Mouse (Mus musculus): ENCODE data around the gene Fastk. TPM values are rescaled to one million over a fixed set of nuclear protein-coding genes. Genes with fewer than 3 reads are reported as not detected.
"Not testable (repeated sequence)": the region's sequence is repeated elsewhere in the genome, so short reads cannot be mapped to it uniquely, and the experiment has no call there.

Gene Fastk
- total RNA-seq, 2 experiments from 2014 or later: 108 to 131 TPM

DNA sequence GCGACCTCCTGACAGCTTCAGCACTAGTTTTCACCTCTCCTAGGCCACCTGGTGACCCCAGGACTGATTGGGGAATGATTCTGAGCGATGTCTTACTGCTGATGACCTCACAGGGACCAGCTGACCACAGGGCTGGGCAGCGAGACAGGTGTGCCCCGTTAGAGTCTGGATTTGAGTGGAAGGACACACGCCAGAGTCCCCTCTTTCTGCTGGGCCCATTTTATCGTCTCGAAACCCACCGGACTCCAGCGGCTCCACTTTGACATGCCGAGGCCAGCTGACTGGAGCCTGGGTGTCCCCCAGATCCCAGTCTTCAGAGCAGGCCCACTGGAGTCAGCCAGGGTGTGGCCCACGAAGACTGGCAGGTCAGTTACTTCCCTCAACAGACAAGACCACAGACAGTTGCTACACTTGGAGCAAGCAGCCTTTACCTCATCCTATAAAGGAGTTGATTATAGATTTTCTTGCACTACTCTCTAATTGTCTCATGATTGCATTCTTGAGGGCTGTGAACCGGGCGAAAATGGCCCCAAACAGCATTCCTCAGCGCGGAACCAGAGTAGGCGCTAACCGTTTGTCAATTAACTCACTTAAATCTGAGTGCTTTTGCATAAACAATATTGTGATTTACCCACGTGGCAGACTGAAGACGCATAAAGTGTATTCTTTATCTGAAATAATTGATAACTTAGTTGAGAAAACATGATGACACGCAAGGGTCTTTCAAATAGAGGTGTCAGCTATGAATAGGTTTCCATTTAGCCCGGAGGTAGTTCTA is 20.9 kb downstream of the Fastk start:
- no peak for DNase-seq (ENCODE audit: low spot score in 2 of 2)

DNA sequence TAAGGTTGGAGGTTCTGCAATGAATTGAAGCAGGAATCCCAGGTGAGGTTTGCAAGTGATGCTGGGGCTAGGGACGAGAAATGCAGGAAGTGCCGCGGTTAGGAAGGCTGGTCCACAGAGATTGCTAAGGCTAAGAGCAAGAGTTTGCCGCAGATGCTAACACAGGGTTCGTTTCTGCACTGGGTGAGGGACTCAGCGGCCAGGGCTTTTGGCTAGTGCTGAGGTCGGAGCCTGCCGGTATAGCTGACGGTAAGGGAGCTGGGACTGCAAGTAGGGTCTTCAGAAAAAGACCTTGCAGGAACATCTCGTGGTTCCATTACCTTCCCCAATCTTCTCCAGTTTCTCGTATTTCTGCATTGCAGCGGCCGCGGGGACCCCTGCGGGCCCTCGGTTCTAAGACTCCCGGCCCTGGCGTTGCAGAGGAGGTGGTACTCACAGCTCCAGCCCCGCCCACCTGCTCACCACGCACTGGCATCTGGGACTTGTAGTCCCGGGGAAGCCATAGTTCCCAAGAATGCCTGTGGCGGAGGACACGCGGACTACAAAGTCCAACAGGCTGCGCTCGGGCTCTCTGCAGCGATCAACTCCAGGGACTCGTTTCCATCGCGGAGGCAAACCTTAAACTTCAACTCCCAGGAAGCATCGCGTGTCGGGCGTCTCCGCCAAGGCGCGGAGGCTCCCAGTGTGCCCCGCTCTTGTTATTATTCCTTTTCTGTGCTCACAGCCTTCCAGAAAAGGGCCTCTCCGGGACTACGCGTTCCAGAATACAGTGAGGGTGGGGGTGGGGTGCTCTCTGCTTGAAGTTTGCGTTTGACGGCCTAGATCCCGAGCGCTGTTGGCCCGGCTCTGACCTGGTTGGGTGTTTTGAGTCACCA is 21.7 kb downstream of the Fastk start, which contains the start of the genes Cdk5 and Slc4a2:
Gene Cdk5 (minus strand): TSS at position 402 of the 875 bp plus-strand sequence.
Gene Slc4a2 (plus strand): TSS at position 709 of the 875 bp plus-strand sequence.
- DNase-seq (ENCODE audit: low spot score in 2 of 2): peak; percentile 98 to 99

DNA sequence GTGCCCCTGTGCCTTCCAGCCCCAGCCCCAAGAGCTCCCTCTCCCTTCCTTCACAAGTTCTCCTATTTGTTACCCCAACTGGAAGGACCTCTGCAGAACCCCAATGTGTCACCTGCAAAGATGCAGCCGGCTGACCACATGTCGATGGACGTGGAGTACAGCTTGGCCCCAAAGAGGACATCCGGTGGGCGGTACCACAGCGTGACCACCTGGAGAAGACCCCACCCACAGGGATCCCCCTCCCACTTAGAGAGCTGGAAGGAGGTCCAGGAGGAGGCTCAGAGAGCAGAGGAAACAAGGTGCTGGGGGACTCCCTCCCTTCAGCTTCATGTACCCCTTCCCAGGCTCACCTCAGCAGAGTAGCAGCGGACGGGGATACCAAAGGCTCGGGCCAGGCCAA is 24.7 kb downstream of the Fastk start:
- no peak for DNase-seq (ENCODE audit: low spot score in 2 of 2)

DNA sequence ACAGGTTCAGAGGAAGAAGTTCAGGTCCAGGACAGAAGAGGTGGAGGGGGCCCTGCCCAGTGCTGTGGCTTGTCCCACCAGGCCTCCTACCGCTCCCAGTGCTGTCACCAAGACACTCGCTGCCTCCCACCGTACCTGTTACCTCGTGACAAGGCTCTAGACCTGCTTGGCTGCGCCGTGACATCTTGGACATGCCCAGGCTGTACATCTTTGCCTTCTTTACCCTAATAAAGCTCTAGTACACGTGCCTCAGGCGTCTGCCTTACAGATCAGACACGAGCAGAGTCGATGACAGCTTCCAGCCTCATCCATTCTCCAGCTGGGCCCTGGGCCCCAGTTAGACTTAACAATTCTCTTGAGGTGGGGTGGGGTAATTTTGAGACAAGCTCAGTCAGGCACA is 27.5 kb downstream of the Fastk start:
- no peak for DNase-seq (ENCODE audit: low spot score in 2 of 2)

DNA sequence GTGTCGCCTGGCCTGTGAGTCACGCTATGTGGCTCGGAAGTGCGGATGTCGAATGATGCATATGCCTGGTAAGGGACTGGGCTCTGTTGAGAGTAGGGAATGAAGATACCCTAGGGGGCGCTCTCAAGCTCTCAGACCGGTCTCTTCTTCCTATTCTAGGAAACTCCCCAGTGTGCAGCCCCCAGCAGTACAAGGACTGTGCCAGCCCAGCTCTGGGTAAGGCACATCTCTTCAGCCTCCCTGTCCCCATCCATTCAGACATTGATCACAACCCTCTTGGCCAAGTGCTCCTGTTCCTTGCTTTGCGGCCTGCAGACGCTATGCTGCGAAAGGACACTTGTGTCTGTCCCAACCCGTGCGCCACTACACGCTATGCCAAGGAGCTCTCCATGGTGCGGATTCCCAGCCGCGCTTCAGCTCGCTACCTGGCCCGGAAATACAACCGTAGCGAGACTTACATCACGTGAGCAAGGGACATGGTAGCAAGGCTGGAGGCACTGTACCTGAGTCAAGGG is 28.8 kb downstream of the Fastk start:
- DNase-seq (ENCODE audit: low spot score in 2 of 2): peak; percentile 63 to 68

DNA sequence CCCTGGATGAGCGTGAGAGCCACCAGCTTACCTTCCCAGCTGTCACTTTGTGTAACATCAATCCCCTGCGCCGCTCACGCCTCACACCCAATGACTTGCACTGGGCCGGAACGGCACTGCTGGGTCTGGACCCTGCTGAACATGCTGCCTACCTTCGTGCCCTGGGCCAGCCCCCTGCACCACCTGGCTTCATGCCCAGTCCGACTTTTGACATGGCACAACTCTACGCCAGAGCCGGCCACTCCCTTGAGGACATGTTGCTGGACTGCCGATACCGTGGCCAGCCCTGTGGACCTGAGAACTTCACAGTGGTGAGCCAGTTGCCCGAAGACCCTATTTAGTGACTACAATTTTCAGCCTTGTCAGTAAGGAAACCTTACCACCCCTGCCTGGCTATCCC is 31.1 kb downstream of the Fastk start:
- DNase-seq (ENCODE audit: low spot score in 2 of 2): no peak

DNA sequence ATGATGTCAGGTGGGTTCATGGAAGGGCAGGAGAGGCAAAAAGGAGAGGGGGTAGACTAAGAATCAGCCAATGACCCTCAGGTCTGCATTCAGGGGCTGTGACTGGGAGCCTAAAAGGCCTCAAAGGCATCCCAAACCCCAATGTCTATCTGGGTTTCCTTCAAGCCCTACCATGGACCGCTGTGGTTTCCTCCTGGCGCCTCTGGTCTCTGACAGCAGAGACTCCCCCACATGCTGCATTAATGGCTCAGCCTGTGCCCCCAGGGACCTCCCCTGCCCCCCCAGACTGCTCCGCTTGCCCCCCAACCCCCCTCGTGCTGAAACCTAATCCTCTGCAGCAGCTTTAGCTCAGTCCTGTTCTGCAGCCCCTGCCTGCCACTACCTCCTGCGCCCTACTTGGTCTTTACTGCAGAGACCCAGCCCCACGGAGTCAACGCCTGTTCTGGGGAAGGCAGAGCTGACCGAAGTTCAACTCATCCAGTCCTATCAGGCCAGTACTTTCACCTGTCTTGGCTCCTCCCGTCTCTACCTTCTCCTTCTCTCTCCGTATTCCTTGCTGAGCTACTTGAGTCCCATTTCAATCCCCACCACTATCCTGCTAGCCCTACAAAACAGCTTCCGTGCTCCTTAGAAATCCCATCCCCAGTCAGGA is 31.9 kb downstream of the Fastk start, which contains the start of gene Asic3:
Gene Asic3 (plus strand): TSS at position 351 of the 652 bp plus-strand sequence.
- no peak for DNase-seq (ENCODE audit: low spot score in 2 of 2)

DNA sequence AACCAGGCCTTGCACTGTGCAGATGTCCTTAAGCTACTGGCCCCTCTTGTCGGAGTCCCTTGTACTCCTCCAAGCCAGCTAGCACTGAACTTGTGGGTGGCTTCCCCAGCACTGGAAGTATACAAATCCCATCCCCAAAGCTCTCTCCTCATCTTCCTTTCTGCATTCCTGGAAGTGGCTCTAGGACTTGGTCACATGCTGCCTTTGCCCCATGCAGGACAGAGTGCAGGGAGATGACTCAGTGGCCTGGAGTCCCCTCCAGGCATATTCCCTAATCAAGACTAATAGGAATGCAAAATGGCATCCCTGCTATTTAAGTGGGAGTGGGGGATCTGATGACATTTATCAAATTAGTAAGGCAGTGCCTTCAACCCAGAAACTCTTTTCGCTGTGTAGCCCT is 33.0 kb downstream of the Fastk start:
- DNase-seq (ENCODE audit: low spot score in 2 of 2): no peak

DNA sequence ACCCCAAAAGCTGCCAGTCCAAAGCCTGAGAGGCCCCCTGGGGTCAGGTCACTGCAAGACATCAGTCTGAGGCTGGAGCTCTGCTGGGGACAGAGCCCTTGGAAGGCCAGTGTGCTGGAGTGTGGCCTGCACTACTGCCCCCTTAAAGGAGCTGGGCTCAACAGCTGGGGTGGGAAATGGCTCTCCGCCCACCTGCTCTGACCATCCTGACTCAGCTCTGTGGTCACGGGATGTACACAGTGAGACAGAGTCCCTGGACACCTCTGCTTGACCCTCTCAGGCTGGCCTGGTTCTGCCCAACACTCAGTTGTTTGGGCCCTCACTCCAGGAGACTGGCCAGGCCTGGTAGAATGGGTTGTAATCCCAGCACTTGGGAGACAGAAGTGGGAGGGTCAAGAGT is 35.6 kb downstream of the Fastk start:
- no peak for DNase-seq (ENCODE audit: low spot score in 2 of 2)

DNA sequence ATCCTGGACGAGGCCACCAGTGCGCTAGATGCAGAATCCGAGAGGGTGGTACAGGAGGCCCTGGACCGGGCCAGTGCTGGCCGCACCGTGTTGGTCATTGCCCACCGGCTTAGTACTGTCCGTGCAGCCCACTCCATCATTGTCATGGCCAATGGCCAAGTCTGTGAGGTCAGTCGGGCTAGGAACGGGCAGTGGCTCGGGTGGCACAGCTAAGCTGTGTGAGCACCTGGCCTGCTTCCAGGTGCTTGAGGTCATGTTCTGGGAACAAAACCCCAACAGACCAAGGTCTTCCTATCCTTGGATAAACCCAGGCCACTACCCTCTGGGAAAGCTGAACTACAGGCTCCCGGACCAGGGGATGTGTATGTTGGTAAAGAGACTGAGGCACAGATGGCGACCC is 36.4 kb downstream of the Fastk start:
- DNase-seq (ENCODE audit: low spot score in 2 of 2): no peak

DNA sequence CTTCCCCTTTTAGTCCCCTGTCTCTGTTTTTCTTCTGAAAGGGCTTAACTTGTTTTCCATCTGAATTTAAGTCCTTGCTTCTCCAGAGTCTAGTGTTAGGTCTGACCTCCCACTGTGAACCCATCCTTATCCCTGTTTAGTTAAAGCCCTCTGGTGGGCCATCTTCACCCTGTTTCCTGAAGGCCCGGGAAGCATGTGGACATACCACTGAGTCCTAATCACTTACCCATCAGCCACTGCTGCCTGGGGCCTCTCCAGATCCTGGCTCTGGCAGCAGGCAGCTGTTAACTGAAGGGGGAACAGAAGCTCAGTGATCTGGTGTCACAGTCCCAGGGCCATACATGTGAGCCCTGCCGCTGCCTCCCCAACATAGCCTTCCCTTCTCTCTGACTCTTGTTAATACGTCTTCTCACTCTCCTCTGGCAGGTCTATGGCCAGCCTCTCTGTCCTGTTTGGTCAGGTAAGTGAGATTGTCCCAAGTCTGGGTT is 39.7 kb downstream of the Fastk start:
- DNase-seq (ENCODE audit: low spot score in 2 of 2): no peak

DNA sequence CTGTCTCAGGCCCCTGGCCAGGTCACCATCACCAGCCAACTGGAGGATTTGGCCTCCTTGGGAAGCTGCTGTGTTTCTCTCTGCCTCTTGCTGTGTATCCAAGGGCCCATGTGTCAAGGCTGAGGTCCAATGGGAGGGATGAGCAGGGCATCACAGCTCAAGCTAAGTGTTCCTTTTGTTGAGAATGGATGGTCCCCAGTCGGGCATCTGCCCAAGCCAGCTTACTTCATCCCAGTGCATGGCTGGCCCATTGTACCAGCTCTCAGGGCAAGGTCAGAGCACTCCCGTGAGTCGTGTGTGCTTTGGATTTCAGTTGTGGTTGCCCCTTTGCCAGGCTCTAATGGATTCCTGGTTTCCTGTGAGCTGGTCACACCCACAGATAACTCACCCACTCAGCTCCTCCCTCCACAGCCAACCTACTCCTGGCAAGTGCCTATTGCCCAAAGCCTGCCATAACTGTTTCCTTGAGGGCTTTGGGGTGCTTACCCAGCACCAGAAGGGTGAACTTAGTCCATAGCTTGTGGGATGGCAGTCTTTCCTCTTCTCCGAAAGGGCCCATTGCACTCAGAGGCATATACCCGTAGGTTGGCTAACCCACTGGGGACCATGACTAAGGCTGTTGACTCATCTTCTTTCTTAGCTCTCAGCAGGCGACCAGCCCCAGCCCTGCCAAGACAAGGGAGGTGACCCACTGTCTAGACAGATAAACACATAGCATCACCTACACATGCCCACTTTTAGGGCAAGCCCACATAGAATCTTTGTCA is 40.3 kb downstream of the Fastk start:
- no peak for DNase-seq (ENCODE audit: low spot score in 2 of 2)

DNA sequence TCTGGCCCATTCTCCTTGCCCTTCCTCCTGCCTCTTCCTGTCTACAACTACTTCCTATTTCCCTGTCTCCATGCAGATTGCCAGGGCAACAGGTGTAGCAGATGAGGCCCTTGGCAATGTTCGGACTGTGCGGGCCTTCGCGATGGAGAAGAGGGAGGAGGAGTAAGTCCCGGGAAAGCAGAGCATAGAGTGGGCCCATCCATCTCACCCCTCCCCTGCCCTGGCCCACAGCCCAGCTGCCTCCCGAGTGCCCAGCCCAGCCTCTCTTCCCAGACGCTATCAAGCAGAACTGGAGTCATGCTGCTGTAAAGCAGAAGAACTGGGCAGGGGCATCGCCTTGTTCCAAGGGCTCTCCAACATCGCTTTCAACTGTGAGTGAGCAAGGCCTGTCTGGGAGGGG is 43.1 kb downstream of the Fastk start:
- DNase-seq (ENCODE audit: low spot score in 2 of 2): no peak

DNA sequence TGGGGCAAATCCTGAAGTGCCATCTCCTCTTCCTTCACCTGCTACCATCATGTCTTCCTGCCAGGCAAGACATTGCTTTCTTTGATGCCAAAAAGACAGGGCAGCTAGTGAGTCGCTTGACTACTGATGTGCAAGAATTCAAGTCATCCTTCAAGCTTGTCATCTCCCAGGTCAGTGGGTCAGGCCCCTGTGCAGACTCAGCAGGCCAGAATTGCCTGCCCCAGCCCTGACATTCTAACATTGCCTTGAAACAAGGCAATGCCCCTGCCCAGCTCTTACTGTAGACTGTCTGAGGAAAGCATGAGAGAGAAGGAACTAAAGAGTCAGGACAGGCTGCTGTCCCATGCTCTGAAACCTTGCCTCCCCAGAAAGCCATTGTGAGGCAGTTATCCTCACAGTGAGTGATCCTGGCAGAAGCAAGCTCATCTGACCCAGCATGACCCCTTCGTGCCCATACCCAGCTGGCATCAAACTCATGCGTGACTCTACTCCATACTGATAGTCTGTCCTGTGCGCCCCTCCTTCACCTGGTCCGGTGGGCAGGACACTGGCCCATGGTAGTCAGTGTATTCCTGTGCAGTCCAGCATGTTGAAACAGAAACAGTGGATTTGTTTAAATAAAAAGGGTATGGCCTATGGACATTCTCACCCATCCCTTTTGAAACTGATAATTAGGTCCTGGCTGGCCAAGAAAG is 44.0 kb downstream of the Fastk start:
- DNase-seq (ENCODE audit: low spot score in 2 of 2): no peak

DNA sequence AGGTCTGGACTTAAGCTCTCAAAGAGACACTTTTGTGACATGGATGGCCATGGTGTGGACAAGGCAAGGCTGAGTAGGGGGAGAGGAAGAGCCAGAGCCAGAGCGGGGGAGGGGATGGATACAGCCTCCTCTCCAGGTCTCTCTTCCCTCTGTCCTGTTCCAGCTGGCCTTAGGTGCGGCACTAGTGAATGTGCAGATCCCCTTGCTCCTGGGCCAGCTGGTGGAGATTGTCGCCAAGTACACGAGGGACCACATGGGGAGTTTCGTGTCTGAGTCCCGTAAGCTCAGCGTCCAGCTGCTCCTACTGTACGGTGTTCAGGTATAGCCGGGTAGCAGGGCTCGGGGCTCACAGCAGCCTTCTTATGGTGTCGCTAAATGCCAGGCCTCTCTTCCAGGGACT is 44.7 kb downstream of the Fastk start:
- DNase-seq (ENCODE audit: low spot score in 2 of 2): no peak

DNA sequence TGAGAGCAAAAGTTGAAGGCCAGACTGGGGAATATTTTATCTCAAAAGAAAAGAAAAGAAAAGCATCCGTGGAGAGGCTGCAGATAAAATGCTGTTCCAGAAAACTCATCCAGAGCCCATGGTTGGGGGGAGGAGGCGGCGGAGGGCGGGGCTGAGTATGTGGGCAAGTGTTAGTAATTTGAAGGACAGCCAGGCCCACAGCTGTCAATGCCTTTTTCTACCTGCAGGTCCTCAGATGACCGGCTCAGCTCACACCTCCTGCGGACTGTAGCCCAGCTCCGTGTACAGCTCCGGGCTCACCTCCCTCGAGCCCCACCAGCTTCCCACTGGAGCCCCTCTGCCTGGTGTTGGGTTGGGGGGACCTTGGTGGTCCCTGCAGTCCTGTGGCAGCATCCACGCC is 45.4 kb downstream of the Fastk start:
- DNase-seq (ENCODE audit: low spot score in 2 of 2): no peak

DNA sequence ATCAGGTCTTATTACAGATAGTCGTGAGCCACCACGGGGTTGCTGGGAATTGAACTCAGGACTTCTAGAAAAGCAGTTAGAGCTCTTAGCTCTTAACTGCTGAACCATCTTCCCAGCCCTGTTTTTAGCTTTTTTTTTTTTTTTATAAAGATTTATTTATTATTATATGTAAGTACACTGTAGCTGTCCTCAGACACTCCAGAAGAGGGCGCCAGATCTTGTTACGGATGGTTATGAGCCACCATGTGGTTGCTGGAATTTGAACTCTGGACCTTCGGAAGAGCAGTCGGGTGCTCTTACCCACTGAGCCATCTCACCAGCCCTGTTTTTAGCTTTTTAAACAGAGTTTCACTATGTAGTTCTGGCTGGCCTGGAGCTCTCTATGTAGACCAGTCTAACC is 48.8 kb downstream of the Fastk start:
- DNase-seq (ENCODE audit: low spot score in 2 of 2): not testable (repeated sequence)

DNA sequence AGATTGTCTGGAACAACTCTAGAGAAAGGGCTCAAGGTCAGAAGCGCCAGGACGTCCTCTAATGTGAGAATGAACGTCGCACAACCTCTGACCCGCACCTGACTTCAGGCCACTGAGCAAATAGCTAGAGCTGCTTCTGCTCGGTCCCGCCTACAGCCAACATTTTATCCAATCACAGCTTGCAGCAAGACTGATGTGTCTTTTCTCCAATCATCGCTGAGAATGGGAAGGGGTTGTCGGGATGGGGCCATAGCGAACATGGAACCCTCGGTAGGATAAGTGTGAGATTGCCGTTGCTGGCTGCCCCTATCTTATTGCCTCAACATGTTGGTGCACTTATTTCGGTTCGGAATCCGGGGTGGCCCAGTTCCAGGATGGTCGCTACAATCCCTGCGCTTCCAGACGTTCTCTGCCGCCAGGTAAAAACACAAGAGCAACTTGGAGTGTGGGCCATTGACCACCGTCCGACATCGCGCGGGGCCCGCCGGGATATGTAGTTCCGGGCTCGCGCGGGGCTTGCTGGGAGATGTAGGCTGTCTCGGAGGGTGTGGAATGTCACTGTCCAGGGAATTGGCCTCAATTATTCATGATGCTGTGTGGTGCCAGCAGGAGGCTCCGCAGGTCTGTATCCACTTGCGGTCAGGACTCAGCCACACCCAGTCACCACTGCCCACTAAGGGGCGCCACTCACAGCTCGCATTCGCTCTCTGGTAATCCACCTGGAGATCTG is 50.8 kb downstream of the Fastk start:
- DNase-seq (ENCODE audit: low spot score in 2 of 2): peak; percentile 91 to 95

DNA sequence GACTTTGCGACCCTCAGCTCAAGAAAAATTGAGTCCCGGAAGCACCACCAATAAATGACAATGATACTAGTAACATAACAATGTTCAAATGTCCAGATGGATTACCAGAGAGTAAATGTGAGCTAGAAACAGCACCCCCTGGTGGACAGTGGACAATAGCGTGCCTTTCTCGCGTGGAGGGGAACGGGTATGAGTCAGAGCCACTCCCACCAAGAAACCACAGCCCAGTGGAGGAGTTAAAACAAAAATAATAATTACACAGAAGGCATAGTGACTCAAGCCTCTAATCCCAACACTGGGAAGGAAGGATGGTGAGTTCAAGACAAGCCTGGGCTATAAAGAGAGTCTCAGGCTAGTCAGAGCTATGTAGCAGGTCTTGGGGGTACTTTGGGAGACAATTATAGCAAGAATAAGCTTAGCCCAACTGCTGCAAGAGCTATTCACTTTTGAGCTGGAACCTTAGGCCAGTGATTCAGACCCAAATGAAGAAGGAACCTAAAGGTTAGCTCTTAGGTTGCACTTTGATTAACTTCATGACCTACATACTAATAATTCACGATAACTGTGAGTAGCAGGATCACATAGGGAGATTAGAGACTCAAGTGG is 51.6 kb downstream of the Fastk start, which contains the start of gene Abcb8:
Gene Abcb8 (plus strand): TSS at position 272 of the 606 bp plus-strand sequence.
- peak; percentile 89 to 96 for DNase-seq (ENCODE audit: low spot score in 2 of 2)
